Mouse (Mus musculus): ENCODE measurements at regions not wholly inside any gene's neighbourhood (a gene's known extent, or its start where the extent isn't known, plus 50 kb on each side); places are given as distances from the start of the nearest gene placed in this dataset.

DNA sequence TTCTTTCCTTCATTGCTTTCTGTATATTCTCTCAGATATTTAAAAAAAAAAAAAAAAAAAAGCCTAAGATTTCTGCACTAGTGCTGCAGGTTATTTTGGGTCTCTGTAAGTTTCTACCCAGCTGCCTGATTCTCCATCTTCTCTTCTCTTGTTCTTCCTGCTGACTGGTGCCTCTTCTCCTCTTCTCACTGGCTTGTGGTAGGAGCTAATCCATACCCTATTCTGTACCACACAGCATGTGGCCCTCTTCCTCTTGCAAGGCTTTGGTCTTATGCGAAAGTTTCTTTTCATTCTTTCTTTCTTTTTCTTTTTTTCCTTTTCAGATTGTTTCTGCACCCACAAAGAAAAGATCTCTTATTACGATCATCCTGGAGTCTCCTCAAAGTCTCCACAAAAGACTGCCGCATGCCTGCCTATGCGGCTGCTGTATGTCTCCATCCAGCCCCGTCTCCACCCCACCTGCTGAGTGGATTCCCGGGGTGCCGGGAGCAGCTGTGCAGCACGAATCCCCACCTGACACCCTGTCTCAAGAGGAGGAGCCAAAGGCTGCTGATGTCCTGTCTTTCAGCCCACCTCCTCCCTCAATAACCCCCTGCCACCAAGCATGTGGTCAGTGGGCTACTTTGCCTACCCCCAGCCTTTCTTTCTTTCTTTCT, 66.3 kb downstream of the Ythdf1 start:
- no peak for DNase-seq (ENCODE audit: low spot score in 2 of 2)
- H3K4me3 ChIP-seq: peak overlapping the region; percentile 34; the same call in 1 of the 2 replicates
- no peak overlapping the region for H3K27ac ChIP-seq
- no peak for TF ChIP-seq CTCF (conservative IDR thresholded peaks at IDR 0.05)

DNA sequence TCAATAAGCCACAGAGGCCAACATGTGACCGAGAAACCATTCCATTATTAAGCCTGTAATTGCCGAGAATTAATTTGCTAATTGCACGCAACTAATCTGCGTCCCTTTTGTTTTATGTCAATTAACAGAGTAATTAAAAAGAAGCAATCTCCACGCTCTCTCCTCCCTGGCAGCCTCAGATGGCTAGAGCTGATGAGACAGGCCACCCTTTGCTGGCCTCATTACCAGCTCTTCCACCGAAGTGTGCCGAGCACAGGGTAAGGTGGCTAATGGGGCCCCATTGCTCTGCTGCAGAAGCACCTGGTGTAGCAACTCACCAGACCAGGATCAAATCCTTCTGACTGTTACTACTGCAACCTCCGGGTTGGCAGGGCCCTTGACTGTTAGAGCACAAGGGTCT, 70.8 kb upstream of the Bhlhe23 start:
- no peak overlapping the region for H3K27ac ChIP-seq
- no peak overlapping the region for H3K4me3 ChIP-seq
- DNase-seq (ENCODE audit: low spot score in 2 of 2): no peak
- TF ChIP-seq CTCF (conservative IDR thresholded peaks at IDR 0.05): no peak

DNA sequence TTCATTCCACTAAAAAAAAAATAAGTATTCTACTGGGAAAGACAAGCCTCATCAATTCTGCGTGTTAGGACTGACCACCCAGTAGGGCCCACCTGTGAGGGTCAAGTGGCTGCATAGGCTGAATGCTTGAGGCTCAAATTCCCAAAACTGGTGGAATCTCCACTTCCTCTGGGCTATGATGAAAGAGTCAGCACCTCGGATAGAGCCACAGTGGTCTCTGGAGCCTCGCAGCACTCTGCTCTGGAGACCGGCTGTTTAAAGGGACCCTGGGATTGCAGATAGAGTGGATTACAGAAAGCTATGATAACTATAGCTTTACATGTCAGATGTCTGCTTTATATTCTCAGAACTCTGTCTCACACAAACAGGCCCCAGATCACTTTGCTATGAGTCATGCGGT, 68.3 kb upstream of the Bhlhe23 start:
- no peak overlapping the region for H3K4me3 ChIP-seq
- DNase-seq (ENCODE audit: low spot score in 2 of 2): no peak
- no peak for TF ChIP-seq CTCF (conservative IDR thresholded peaks at IDR 0.05)
- H3K27ac ChIP-seq: no peak overlapping the region

DNA sequence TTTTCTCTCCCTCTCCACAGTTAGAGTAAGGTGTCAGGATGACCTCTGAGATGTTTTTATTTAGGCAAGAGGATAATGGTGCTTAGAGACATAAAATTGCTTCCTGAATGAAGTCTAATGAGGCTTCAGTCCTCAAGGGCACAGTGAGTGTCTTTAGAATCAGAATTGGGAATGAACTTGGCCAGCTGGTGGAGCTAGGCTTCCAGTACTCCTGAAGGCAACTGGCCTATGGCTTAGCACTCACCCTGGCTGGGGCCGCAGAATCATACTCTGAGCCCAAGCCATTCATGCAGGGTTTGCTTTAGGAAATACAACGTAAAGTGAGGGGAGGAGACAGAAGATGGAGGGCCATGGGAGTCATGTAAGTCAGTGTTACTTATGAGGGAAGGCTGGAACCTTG, 67.0 kb upstream of the Bhlhe23 start:
- no peak for DNase-seq (ENCODE audit: low spot score in 2 of 2)
- no peak overlapping the region for H3K27ac ChIP-seq
- TF ChIP-seq CTCF (conservative IDR thresholded peaks at IDR 0.05): peak; percentile 34
- no peak overlapping the region for H3K4me3 ChIP-seq

DNA sequence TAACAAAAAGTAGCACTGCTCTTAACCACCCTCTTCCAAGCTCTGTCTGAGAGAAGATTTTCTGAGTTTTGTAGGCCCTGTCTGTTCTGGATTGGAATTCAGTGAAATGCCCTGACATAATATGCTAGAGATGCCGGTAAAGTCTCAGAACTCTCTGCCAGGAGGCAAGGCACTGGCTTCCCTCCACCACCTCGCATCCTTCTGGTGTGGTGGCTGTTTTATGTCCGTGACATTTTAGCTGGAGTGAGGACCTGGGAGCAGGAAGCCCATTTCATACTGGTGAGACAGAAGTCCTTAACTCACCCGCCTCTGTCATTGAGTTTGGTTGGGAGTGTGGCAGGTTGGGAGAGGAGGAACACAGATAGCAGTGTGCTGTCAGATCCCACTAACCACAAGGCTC, 62.4 kb upstream of the Bhlhe23 start:
- Histone ChIP-seq H3K27ac (no peak overlapping the region), H3K4me3 (no peak overlapping the region)
- no peak for DNase-seq (ENCODE audit: low spot score in 2 of 2)
- no peak for TF ChIP-seq CTCF (conservative IDR thresholded peaks at IDR 0.05)

DNA sequence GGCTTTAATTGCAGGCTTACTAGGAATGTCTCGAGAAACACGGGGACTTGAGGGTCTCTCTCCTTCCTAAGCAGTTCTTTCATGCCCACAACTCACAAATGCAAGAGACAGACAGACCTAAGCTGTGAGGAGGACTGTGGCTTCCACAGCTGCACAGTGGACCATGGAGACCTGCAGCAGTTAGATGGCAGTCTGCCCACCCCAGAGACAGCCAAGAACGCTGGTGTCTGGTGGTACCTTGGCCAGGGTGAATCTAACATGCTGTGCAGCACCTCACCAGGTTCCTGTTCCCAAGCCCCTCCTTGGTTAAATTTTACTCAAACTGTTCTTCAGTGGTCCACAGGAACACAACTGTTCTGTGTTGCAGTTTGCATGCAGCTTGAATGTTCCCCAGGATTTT, 61.3 kb upstream of the Bhlhe23 start:
- no peak for TF ChIP-seq CTCF (conservative IDR thresholded peaks at IDR 0.05)
- Histone ChIP-seq H3K4me3 (no peak overlapping the region), H3K27ac (no peak overlapping the region)
- DNase-seq (ENCODE audit: low spot score in 2 of 2): no peak

DNA sequence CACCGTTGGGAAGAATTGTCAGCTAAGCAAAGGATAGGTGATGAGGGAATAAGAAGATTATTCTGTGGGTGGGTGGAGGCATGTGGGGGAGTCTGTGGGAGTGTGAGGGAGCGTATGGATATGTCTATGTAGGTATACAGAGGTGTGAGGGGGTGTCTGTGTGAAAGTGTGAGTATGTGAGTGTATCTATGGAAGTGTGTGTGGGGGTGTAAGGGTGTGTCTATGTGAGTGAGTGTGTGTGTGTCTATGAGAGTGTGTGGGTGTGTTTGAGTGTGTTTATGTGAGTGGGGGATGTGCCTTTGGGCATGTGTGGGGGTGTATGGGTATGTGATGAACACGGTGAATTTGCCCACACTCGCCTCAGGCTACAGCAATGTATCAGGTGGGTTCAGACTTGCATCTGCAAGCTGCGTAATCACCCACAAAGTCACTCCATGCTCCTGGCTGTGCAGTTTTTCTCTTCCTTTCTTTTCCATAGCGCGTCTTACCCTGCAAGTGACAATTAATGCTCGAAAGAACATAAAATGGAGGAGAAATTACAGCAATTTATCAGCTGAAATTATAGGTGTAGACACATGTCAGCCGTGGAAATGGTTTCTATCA, 60.7 kb upstream of the Bhlhe23 start:
- Histone ChIP-seq H3K27ac (no peak overlapping the region), H3K4me3 (no peak overlapping the region)
- DNase-seq (ENCODE audit: low spot score in 2 of 2): no peak
- TF ChIP-seq CTCF (conservative IDR thresholded peaks at IDR 0.05): no peak

DNA sequence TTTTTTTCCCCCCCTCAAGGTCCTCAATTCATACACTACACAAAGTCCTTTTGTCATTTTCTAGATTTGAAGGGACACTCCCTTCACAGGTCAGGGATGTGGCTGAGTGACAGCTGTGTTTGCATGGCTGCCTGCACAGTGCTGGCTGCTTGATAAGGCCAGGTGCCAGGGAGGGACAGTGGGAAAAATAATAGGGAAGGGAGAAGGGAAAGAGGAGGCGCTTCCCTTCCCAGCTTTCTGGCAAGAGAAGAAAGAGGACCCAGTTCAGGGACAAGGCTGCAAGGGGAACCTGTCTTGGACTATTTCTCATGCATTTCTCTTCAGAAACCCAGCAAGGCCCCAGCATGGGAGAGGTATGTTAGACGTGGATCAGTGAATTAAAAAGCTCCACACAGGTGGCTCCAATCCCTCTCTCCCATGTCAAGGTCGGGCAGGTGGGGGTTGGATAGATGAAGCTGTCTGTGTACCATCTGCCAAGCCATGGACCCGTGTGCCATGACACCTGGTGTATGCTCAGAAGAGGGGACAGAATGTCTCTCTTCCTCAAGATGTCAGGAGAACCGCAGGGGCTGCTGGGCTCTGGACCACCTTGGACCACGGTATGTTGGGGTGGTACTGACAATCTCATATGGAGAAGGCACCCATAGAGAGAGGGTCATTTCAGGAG, 59.4 kb upstream of the Bhlhe23 start:
- TF ChIP-seq CTCF (conservative IDR thresholded peaks at IDR 0.05): no peak
- no peak overlapping the region for H3K27ac ChIP-seq
- DNase-seq (ENCODE audit: low spot score in 2 of 2): no peak

DNA sequence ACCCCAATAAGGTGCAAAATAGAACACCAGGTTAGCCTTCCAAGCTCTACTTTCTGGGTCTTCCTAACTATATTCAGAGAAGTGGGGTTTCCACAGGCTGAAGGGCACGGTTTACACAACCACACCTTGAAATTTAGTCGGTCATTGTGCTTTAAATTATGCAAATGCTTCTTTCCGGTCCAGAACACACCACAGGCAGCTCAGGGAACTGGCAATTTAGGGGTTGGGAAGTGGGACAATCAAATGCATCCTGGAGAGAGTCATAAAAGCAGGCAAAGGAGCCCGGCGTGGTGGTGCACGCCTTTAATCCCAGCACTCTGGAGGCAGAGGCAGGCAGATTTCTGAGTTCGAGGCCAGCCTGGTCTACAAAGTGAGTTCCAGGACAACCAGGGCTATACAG, 56.0 kb upstream of the Bhlhe23 start:
- no peak overlapping the region for H3K27ac ChIP-seq
- no peak overlapping the region for H3K4me3 ChIP-seq
- no peak for TF ChIP-seq CTCF (conservative IDR thresholded peaks at IDR 0.05)
- DNase-seq (ENCODE audit: low spot score in 2 of 2): no peak

More for the DNA sequence above, 59.4 kb upstream of the Bhlhe23 start:
- H3K4me3 ChIP-seq: no peak overlapping the region

DNA sequence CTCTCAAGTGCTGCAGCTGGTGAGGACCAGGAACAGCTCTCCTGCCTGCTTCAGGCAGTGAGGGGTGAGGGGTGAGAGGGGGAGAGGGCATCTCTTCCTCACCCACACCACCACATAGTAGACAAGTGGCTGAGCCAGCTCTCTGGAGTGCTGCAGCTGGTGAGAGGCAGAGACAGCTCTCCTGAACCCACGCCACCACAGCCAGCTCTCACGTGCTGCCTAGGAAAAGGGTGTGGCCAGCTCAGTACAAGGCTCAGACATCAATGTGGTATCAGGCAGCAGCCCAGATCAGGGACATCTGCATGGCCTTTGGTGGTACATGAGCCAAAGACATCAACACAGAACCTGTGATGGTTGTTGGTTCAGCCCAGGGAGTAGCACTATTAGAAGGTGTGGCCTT, 53.9 kb upstream of the Bhlhe23 start:
- no peak overlapping the region for H3K27ac ChIP-seq
- TF ChIP-seq CTCF (conservative IDR thresholded peaks at IDR 0.05): no peak
- DNase-seq (ENCODE audit: low spot score in 2 of 2): no peak
- no peak overlapping the region for H3K4me3 ChIP-seq

DNA sequence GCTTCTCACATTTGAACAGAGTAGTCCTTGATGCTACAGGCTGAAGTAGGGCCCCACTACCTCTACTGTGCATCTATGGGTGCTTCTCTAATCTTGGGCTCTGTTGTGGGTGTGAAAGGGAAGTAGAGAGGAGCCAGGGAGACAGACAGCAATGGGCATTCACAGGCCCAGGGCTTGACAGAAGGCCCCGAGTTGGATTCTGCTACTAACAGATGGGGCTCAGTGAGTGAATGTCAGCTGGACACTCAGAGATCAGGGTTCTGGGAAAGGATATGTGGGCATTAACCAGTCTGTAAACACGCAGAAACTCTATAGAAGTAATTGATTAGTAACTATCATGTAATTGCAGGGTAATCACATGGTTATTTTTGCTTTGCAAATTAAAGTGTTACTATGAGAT, 51.4 kb upstream of the Bhlhe23 start:
- H3K27ac ChIP-seq: no peak overlapping the region
- DNase-seq (ENCODE audit: low spot score in 2 of 2): no peak
- TF ChIP-seq CTCF (conservative IDR thresholded peaks at IDR 0.05): no peak
- H3K4me3 ChIP-seq: no peak overlapping the region

DNA sequence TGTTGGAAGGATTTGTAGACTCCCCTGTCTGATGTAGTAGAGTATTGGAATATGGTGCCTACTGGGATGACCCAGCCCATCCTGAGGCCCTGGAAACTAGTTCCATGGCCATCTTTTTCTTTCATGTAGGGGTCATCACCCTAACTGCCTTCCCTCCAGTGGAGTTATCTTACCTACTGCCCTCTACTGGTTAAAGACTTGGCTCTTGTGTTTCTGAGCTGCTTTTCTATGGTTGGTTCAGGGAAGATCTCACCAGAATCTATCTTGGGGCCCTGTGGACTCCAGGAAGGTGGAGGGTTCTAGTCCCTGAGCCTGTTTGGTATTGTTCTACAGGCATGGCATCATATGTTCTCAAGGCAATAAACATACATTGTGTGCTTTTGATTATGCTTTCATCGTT, 50.0 kb upstream of the Bhlhe23 start:
- Histone ChIP-seq H3K27ac (no peak overlapping the region), H3K4me3 (no peak overlapping the region)
- no peak for DNase-seq (ENCODE audit: low spot score in 2 of 2)
- peak; percentile 52 for TF ChIP-seq CTCF (conservative IDR thresholded peaks at IDR 0.05)
